Comparison of ENCODE assay signal across 8 mouse cellular contexts in the genomic region with DNA sequence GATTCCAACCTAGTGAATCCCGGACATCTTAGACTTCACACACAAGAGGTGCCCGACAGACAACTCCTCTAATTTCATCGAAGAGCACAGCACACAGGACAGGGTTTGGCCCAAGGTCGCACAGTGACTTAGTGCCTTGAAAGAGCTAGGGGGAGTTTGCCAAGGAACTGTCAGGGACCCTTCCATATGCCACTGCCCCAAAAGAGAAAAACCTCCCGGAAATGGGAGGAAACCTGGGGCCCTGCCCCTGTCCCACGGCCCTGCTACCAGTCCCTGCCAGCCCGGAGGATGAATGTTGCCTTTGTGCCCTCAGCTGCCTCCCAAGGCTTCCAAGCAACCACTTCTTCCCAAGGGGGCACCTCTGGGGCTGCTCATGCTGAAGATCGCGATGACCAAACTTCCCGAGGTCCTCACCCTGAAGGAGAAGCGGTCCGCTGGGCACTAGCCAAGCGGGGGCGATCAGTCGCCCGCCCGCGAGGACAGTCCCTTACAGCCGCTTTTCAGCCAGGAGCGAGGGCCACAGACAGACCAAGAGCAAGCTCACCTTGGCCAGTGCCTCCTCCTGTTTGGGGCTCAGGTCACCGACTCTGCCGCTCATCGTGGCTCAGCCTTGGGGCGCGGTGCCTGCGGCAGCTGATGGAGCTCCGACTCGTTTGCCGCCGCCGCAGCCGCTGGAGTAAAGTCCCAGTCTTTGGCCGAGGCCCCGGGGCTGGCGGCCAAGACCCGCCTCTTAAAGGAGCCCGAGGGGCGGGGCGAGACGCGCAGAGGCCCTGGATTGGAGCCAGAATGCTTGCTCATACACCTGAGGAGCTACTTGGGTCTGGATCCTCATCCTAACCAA. TPM values are rescaled to one million over a fixed set of nuclear protein-coding genes. Genes with fewer than 3 reads are reported as not detected.
DNase-seq lines count a peak whose midpoint lies in the region; ATAC-seq and TF ChIP-seq lines count a peak whose summit lies in the region.

No protein-coding gene starts in this region.

- H3K9ac ChIP-seq in embryonic facial prominence, embryonic 13.5 days = peak overlapping the region; percentile 84
- peak overlapping the region; percentile 75 for H3K9ac ChIP-seq in limb, embryonic 14.5 days (ENCODE audit: low read depth, low read length, severe bottlenecking)
- peak overlapping the region; percentile 76 for H3K9ac ChIP-seq in midbrain, embryonic 16.5 days (ENCODE audit: low read depth, low read length)

- peaks cover 22% of the 10 kb centered on the region for H3K4me1 ChIP-seq in embryonic facial prominence, embryonic 13.5 days
- H3K4me1 ChIP-seq in limb, embryonic 14.5 days (ENCODE audit: control insufficient read depth, insufficient read depth, low read length) = peaks cover 7% of the 10 kb centered on the region; the same call in 1 of the 2 replicates
- H3K4me1 ChIP-seq in midbrain, embryonic 16.5 days (ENCODE audit: control insufficient read depth, insufficient read depth, low read length) = peaks cover 7% of the 10 kb centered on the region; the same call in 1 of the 2 replicates

- DNase-seq in B cell, adult 2 months = peak; percentile 35 to 40
- DNase-seq in adrenal gland, postnatal 14 days = peak; percentile 74
- DNase-seq in heart, adult 8-10 months (ENCODE audit: low spot score) = peak; percentile 42
- DNase-seq in kidney, adult 18-20 months = peak; percentile 81
- DNase-seq in limb, embryonic 14.5 days (ENCODE audit: low spot score) = peak; percentile 74
- DNase-seq in spleen, postnatal 4 days (ENCODE audit: low spot score in 2 of 2) = peak; percentile 79 to 86

- 3% methylated on average over 41 of the region's 41 CpGs for WGBS in embryonic facial prominence, embryonic 13.5 days
- 3% methylated on average over 41 of the region's 41 CpGs for WGBS in limb, embryonic 14.5 days
- WGBS in midbrain, embryonic 16.5 days = under 1% methylated on average over 41 of the region's 41 CpGs

- peak overlapping the region; percentile 92 for H3K4me2 ChIP-seq in embryonic facial prominence, embryonic 13.5 days
- H3K4me2 ChIP-seq in limb, embryonic 14.5 days (replicated peaks; ENCODE audit: low read depth, low read length, severe bottlenecking) = peak overlapping the region; percentile 98
- H3K4me2 ChIP-seq in midbrain, embryonic 16.5 days (ENCODE audit: low read length) = peak overlapping the region; percentile 89

- ATAC-seq in embryonic facial prominence, embryonic 13.5 days (ENCODE audit: insufficient number of reproducible peaks, insufficient read depth, low FRiP score, low TSS enrichment, low read depth) = 0 out of 2 replicates have a peak, but pooled peaks have one; percentile 58
- peak; percentile 74 for ATAC-seq in limb, embryonic 14.5 days (ENCODE audit: low FRiP score, low read depth)
- ATAC-seq in midbrain, embryonic 16.5 days = peak; percentile 76

- no peaks in the 10 kb centered on the region for H3K36me3 ChIP-seq in embryonic facial prominence, embryonic 13.5 days
- no peaks in the 10 kb centered on the region for H3K36me3 ChIP-seq in limb, embryonic 14.5 days (ENCODE audit: control insufficient read depth, insufficient read depth, low read length)
- H3K36me3 ChIP-seq in midbrain, embryonic 16.5 days (ENCODE audit: control insufficient read depth, insufficient read depth, low read length) = no peaks in the 10 kb centered on the region

- 0 out of 2 replicates have a peak, but pooled peaks have one; percentile 56 for TF ChIP-seq POLR2A in limb, embryonic 14.5 days (IDR thresholded peaks at IDR 0.05; ENCODE audit: borderline replicate concordance, extremely low read depth, insufficient read depth, insufficient read length)

- H3K4me3 ChIP-seq in embryonic facial prominence, embryonic 13.5 days = peak overlapping the region; percentile 61
- H3K4me3 ChIP-seq in limb, embryonic 14.5 days (replicated peaks; ENCODE audit: low read length) = peak overlapping the region; percentile 58
- peak overlapping the region; percentile 59 for H3K4me3 ChIP-seq in midbrain, embryonic 16.5 days (ENCODE audit: low read depth, low read length)

- peaks cover 33% of the 10 kb centered on the region for H3K27me3 ChIP-seq in embryonic facial prominence, embryonic 13.5 days
- H3K27me3 ChIP-seq in limb, embryonic 14.5 days (ENCODE audit: control insufficient read depth, insufficient read depth, low read length) = peaks cover 4% of the 10 kb centered on the region; the same call in 1 of the 2 replicates
- H3K27me3 ChIP-seq in midbrain, embryonic 16.5 days (ENCODE audit: control insufficient read depth, insufficient read depth, low read depth, low read length) = 0 out of 2 replicates have a peak, but pooled peaks cover 3% of the 10 kb centered on the region

- H3K9me3 ChIP-seq in embryonic facial prominence, embryonic 13.5 days = no peaks in the 10 kb centered on the region
- no peaks in the 10 kb centered on the region for H3K9me3 ChIP-seq in limb, embryonic 14.5 days (ENCODE audit: control insufficient read depth, low read length)
- H3K9me3 ChIP-seq in midbrain, embryonic 16.5 days (replicated peaks; ENCODE audit: control insufficient read depth, low read length, poor library complexity, severe bottlenecking) = no peaks in the 10 kb centered on the region

- no peak overlapping the region for H3K27ac ChIP-seq in embryonic facial prominence, embryonic 13.5 days
- H3K27ac ChIP-seq in limb, embryonic 14.5 days (replicated peaks; ENCODE audit: low read depth, low read length) = peak overlapping the region; percentile 75
- peak overlapping the region; percentile 68 for H3K27ac ChIP-seq in midbrain, embryonic 16.5 days (ENCODE audit: low read length)

RNA-seq across cellular contexts. Expression of a gene that starts 4.9 kb away (rescaled TPM):
- 3.6 and 27.0 TPM in 2 replicates for total RNA-seq in adrenal gland, postnatal 14 days (2021)
- polyA plus RNA-seq in embryonic facial prominence, embryonic 13.5 days (2015; fragmentation: Nextera tagmentation; extraction: Ambion mirVana) = 2.0 and 3.8 TPM in 2 replicates
- total RNA-seq in heart, adult 8-10 months (2022) = under 1 TPM; 0.41 to 0.82 (median 0.60) TPM
- polyA plus RNA-seq in limb, embryonic 14.5 days (2012; rRNA removed) = 5.1 and 5.8 TPM in 2 replicates
- 1.4 and 1.7 TPM in 2 replicates for polyA plus RNA-seq in limb, embryonic 14.5 days (2014; fragmentation: Nextera tagmentation; extraction: Ambion mirVana)
- polyA plus RNA-seq in midbrain, embryonic 16.5 days (2015; fragmentation: Nextera tagmentation; extraction: Ambion mirVana) = 4.2 and 4.8 TPM in 2 replicates

RNA-seq across cellular contexts. Expression of a gene that starts 16.7 kb away (rescaled TPM):
- total RNA-seq in adrenal gland, postnatal 14 days (2021) = 17.2 and 25.2 TPM in 2 replicates
- polyA plus RNA-seq in embryonic facial prominence, embryonic 13.5 days (2015; fragmentation: Nextera tagmentation; extraction: Ambion mirVana) = 37.4 and 39.4 TPM in 2 replicates
- 10 to 100 TPM in 3 of 4 experiments, 1 to 10 TPM in 1; 10.0 to 14.2 (median 11.2) TPM for total RNA-seq in heart, adult 8-10 months (2022)
- 57.1 and 62.6 TPM in 2 replicates for polyA plus RNA-seq in limb, embryonic 14.5 days (2012; rRNA removed)
- 40.7 and 49.8 TPM in 2 replicates for polyA plus RNA-seq in limb, embryonic 14.5 days (2014; fragmentation: Nextera tagmentation; extraction: Ambion mirVana)
- 52.0 and 53.6 TPM in 2 replicates for polyA plus RNA-seq in midbrain, embryonic 16.5 days (2015; fragmentation: Nextera tagmentation; extraction: Ambion mirVana)

RNA-seq across cellular contexts. Expression of a gene that starts 23.1 kb away (rescaled TPM):
- total RNA-seq in adrenal gland, postnatal 14 days (2021) = 25.6 and 27.3 TPM in 2 replicates
- polyA plus RNA-seq in embryonic facial prominence, embryonic 13.5 days (2015; fragmentation: Nextera tagmentation; extraction: Ambion mirVana) = 6.7 and 7.7 TPM in 2 replicates
- 100 to 1,000 TPM; 128 to 167 (median 148) TPM for total RNA-seq in heart, adult 8-10 months (2022)
- polyA plus RNA-seq in limb, embryonic 14.5 days (2012; rRNA removed) = 4.7 and 5.9 TPM in 2 replicates
- 5.3 and 5.9 TPM in 2 replicates for polyA plus RNA-seq in limb, embryonic 14.5 days (2014; fragmentation: Nextera tagmentation; extraction: Ambion mirVana)
- polyA plus RNA-seq in midbrain, embryonic 16.5 days (2015; fragmentation: Nextera tagmentation; extraction: Ambion mirVana) = 12.8 and 14.4 TPM in 2 replicates

RNA-seq across cellular contexts. Expression of a gene that starts 41.8 kb away (rescaled TPM):
- 8.7 and 11.5 TPM in 2 replicates for total RNA-seq in adrenal gland, postnatal 14 days (2021)
- 8.2 and 9.7 TPM in 2 replicates for polyA plus RNA-seq in embryonic facial prominence, embryonic 13.5 days (2015; fragmentation: Nextera tagmentation; extraction: Ambion mirVana)
- total RNA-seq in heart, adult 8-10 months (2022) = 1 to 10 TPM; 3.0 to 4.2 (median 3.6) TPM
- polyA plus RNA-seq in limb, embryonic 14.5 days (2012; rRNA removed) = 26.1 and 28.4 TPM in 2 replicates
- polyA plus RNA-seq in limb, embryonic 14.5 days (2014; fragmentation: Nextera tagmentation; extraction: Ambion mirVana) = 6.6 and 7.6 TPM in 2 replicates
- 9.1 and 10.9 TPM in 2 replicates for polyA plus RNA-seq in midbrain, embryonic 16.5 days (2015; fragmentation: Nextera tagmentation; extraction: Ambion mirVana)

RNA-seq across cellular contexts. Expression of a gene that starts 41.8 kb away (rescaled TPM):
- 43.7 and 49.8 TPM in 2 replicates for total RNA-seq in adrenal gland, postnatal 14 days (2021)
- 59.6 and 71.6 TPM in 2 replicates for polyA plus RNA-seq in embryonic facial prominence, embryonic 13.5 days (2015; fragmentation: Nextera tagmentation; extraction: Ambion mirVana)
- 10 to 100 TPM; 25.8 to 34.5 (median 30.4) TPM for total RNA-seq in heart, adult 8-10 months (2022)
- 67.5 and 73.4 TPM in 2 replicates for polyA plus RNA-seq in limb, embryonic 14.5 days (2012; rRNA removed)
- 54.7 and 62.2 TPM in 2 replicates for polyA plus RNA-seq in limb, embryonic 14.5 days (2014; fragmentation: Nextera tagmentation; extraction: Ambion mirVana)
- polyA plus RNA-seq in midbrain, embryonic 16.5 days (2015; fragmentation: Nextera tagmentation; extraction: Ambion mirVana) = 53.8 and 54.0 TPM in 2 replicates
